Mouse (Mus musculus) embryo, embryonic 10.5 days (tissue): Measurements from ENCODE around the gene Phospho1.

Experiments
- DNase-seq: peaks from one replicate; pipeline ENCODE4 v3.0.0-alpha.2; 2015; ENCODE audit warnings: low spot score

The Phospho1 gene

DNA sequence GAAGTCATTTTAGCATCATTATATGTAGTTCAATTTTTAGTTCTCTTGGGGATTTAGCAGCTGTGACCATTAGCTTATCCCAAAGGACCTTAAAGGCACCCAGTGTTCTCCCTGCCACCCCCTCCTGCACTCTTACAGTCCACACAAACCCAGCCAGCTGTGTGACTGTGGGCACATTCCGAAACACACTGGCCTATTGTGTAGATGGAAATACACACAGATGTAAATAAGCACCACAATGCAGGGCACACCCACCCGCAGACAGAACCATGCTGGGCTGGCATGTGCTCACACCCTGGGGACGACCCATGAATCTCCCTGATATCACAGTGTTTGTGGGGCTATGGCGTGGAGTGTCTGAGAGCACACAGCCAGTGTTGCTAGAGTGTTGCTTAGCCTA is 12.1 kb upstream of the Phospho1 start:
- DNase-seq = no peak

DNA sequence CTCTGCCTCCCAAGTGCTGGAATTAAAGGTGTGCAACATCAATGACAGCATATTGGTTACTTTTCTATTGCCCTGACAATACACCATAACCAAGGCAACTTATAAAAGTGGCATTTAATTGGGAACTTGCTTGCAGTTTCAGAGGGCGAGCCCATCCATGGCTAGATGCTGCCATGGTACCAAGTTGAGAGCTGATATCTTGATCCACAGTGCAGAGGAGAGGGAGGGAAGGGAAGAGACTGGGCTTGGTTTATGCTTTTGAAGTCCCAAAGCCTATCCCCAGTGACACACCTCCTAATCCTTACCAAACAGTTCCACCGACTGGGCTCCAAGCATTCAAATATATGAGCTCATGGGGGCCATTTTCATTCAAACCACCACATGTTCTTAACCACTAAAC is 10.2 kb upstream of the Phospho1 start:
- DNase-seq = no peak

DNA sequence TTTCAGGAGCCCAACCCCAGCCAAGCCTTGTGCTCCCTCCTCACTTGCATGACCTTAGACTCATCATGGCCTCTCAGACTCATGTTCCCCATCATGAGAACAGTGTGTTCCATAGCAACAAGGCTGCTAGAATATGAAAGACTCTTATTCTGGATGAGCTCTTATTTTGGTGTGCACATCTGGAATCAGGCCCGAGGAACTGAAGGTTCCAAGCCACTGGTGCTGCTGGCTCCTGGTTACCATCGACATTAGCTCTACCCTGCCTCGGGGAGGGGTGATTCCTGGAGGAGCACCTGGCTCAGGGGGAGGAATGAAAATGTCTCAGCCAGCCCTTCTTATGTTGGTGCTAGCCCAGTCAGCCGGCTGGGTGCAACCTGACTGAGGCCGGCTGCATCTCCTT is 9.4 kb upstream of the Phospho1 start:
- no peak for DNase-seq

DNA sequence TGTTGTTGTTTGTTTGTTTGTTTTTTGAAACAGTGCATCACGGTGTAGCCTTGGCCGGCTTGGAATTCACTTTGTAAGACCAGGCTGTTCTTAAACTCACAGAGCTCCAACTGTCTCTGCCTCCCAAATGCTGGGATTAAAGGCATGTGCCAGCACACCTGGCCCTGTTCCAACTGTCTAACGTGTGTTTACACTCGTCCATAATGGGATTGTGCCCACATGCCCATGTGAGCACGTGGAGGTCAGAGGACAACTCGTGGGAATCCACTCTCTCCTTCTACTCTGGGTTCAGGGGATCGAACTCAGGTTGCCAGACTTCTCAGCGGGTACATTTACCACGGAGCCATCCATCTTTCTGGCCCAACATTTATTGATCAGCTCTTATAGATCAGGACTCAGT is 8.9 kb upstream of the Phospho1 start:
- no peak for DNase-seq

DNA sequence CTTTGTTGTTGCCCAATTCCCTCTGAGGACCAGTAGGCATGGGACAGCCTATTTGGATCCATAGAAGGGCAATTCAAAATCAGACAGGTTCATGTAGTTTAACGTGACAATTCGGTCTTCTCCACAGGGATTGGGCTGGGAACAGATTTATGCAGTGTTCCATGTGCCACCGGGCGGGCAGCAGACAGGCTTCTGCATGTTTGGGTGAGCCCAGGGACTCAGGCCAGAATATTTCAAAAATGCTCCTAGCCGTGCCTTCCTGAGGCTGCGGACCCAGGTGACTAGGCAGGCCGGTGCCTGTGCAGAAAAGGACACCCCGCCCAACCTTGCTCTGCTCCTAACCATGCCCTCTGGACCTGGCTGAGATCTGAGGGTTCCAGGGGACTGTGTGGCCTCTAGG is 5.2 kb upstream of the Phospho1 start:
- DNase-seq = no peak

DNA sequence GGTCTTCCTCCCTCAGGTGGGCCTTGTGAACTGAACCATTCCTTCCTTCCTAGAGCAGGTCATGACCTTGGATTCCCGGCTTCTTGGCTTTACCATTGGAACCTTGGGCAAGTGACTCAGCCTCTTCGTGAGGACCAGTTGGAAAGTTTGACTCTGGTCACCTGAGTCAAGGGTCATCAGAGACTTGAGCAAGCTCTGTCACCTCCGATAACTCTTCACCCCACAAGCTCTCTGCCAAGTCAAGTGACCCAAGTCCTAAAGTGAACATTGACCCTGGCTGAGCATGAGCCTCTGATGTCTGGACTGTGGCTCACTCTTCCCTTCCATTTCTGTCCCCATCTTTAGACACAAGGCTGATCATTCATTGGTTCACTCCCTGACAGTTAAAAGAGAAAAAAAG is 2.8 kb upstream of the Phospho1 start:
- no peak for DNase-seq

DNA sequence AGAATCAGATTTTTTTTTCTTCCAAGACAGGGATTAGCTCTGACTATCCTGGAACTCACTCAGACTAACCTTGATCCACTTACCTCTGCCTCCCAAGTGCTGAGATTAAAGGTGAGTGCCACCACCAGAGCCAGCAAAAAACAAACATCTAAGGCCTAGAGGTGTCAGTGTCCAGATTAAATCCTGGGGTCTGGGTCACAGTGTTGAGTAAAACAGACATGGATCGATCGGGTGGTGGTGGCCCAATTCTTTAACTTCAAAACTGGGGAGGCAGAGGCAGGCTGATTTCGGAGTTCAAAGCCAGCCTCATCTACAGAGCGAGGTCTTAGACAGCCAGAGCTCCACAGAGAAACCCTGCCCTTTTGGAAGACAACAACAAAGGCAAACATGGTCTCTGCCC is 1.9 kb upstream of the Phospho1 start:
- no peak for DNase-seq

DNA sequence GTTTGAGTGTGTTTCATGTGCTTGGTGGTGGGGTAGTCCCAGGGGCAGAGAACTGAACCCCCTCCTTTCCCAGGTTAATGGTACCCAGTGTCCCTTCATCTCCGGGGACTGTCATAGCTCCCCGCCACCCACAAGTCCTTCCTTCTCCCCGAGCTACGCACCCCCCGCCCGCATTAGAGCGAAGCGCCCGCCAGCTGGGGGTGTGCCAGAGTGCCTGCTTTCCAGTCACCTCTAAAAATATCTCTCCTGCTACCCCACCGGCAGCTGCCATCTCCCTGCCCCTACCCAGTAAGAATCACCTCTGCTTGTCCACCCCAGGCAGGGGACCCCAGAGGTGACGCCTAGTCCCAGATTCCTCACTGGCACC is 561 bp downstream of the Phospho1 start:
- DNase-seq = no peak

DNA sequence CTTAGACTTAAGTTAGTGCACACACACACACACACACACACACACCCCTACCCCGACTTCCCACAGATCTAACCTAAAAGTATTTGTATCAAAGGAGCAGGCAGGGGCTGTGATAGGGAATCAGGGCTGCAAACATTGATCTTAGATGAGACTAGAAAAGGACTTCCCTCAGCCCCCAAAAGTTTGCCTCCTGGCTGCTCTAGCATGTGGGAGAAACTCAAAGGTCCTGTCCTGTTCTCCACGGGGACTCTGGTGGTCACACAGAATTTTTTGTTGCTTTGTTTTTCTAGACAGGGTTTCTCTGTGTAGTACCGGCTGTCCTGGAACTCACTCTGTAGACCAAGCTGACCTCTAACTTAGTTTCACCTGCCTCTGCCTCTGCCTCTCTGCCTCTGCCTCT is 1.3 kb downstream of the Phospho1 start:
- DNase-seq = no peak

DNA sequence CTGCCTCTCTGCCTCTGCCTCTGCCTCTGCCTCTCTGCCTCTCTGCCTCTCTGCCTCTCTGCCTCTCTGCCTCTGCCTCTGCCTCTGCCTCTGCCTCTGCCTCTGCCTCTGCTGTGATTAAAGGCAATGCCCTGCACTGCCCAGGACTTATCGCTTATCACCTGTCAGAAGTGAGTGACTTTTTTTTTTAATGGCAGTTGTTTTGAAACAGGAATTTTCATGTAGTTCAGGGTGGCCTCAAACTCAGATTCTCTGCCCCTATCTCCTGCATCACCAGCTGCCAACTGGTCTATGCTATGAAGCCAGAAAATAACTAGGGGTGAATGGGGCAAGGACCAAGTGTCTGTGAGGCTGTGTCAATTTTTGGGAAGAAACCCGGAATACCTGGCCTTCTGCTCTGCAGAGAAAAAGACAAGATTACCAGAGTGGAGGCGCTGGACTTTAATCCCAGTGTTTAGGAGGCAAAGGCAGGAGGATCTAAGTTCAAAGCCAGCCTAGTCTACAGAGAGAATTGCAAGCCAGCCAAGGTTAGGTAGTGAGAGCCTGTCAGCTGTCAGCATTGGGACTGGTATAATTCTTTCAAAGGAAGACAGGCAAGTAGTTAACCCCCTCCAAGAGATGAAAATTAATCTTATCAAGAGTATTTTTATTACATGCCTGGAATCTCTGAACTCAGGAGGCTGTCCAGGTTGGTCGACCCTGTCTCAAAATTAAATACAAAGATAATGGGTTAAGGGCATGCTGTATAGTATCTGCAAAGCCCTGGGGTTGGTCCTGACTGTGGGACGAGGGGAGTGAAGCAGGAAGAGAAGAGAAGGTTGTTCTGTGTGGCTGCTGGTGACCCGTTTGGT is 2.2 kb downstream of the Phospho1 start:
- no peak for DNase-seq

DNA sequence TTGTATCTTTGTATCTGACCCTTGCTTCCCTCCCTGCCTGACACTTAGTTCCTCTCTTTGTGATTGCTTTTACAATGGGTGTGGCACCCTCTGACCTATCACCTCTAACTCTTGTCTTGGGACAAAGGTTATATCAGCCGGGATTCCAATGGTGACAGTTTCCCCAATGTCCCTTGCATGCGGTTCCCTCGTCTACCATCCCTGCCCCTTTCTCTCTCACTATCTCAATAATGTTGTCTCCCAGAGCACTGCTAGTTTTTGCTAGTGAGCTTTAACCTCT is 2.8 kb downstream of the Phospho1 start:
- DNase-seq = no peak

DNA sequence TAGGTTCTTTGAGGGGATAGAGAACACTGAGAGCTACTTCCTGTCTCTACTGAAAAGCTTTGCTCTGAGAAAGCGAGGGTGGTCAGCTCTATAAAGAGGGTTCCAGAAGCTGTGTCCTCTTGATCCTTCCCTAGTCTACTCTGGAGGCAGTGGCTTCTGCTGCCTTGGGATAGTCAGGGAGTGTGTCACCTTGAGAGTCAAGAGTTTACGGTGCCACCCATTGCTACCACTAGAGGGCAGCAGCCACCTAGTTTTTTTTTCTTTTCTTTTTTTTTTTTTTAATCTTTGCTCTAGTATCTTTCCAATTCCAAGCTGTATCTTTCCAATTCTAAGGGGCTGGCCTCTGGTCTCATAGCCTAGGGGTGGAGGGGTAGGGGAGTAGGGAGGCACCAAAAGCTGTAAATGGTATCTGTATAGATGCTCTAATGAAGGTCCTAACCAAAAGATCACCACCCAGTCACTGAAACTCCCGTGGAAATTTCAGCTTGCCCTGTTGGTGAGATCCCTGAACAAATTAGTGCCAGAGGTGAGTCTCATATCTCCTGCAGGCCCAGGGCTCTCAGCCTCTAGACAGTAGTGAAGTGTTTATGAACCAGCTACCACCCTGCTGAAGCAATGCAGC is 3.3 kb downstream of the Phospho1 start:
- peak; percentile 84 for DNase-seq

DNA sequence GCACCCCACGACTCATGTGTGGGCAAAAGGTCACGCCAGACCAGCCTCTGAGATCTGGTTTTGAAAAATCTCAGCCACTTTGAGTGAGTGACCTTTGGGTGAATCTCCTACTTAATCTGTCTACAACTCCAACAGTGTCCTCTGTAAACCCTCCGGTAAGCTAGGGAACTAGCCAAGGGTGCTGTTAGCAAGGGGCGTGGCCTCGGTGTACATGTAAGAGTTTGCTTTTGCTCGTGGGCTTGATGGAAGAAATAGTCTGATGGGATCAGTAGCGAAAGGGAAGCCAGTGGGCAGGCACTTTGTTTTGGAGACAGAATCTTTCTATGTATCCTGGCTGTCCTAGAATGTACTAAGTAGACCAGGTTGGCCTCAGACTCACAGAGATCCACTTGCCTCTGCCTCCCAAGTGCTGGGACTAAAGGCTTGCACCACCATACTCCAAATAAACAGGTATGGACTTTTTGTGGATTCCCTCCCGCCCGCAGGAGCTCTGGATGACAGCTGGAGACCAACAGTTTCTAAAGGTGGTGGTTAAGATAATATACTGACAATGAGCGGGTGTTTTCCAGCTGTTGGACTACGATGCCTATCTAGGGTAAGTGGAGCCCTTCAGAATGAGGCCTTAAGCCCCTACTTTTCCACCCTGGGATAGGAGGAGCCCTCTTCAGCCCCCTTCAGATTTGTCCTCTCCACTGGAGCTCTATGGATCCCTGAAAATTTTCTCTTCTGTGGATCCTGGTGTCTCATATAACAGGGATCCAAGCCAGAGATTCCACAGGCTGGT is 4.1 kb downstream of the Phospho1 start:
- no peak for DNase-seq

DNA sequence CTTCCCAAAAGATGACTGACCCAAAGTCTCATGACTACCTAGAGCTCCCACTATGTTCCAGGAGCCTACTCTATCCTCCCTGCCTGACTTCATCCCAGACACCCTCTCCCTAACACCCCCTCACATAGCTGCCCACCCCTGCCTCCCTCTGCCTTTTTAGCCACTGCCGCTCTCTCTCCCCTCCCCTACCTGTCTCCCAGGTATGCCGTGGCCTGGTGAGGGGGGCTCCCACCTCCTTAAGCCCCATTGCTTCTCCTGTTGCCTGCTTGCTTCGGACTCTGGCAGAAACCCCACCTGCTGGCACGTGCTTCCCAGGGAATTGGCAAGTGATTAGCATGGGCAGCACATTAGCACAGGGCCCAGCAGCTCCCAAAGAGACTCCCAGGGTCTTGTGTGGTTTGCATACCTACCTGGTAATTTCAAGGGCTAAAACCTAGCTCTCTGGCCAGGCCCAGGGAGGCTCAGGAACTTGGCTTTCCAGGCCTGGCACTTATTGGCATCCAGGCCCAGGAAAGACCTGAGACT is 5.3 kb downstream of the Phospho1 start:
- no peak for DNase-seq

DNA sequence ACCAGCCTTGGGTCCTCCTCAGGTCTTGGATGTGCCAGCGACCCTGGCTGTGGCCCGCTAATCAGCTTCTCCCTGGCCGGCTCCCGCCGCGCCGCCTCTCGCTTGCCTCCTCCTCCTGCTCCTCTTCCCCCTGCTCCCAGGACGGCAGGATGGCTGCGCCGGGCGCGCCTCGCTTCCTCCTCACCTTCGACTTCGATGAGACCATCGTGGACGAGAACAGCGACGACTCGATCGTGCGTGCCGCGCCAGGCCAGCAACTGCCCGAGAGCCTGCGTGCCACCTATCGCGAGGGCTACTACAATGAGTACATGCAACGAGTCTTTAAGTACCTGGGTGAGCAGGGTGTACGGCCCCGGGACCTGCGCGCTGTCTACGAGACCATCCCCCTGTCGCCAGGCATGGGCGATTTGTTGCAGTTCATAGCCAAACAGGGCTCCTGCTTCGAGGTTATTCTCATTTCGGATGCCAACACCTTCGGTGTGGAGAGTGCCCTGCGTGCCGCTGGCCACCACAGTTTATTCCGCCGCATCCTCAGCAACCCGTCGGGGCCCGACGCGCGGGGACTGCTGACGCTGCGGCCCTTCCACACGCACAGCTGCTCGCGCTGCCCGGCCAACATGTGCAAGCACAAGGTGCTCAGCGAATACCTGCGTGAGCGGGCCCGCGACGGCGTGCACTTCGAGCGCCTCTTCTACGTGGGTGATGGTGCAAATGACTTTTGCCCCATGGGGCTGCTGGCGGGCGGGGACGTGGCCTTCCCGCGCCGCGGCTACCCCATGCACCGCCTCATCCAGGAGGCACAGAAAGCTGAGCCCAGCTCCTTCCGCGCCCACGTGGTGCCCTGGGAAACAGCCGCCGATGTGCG is 6.3 kb downstream of the Phospho1 start:
- DNase-seq = no peak

DNA sequence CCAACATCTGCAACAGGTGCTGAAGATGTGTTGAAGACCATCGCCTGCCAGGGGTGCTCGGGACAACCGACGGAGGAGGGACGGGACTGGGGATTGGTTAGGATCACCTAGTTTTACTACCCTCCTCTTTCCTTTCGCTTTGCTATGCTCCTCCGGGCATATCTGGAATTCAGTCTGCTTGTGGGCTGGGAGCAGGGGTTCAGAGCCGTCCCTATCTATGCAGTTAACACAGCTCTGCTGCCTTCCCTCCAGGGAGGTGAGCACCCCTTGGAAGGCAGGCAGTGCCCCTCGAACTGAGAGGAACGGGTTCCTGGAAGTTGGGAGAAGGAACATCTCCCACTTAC is 6.9 kb downstream of the Phospho1 start:
- no peak for DNase-seq

DNA sequence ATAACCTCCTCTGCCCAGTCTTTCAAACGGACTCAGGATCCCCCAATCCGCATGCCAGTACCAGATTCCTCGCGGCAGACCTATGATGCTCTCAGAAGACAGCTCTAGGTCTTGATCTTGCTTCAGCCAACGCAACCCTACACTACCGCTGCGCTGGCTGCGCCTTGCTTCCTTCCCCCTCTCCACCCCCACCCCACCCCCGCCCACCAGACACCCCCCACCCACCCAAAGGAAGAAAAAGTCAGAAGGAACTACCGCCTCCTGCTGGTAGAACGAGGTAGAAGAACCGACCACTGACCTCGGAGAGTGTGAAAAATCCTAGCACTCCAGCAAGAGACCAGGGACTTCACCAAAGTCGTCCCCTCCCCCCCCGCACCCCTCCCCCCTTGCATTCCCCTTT is 7.3 kb downstream of the Phospho1 start:
- DNase-seq = peak; percentile 68

DNA sequence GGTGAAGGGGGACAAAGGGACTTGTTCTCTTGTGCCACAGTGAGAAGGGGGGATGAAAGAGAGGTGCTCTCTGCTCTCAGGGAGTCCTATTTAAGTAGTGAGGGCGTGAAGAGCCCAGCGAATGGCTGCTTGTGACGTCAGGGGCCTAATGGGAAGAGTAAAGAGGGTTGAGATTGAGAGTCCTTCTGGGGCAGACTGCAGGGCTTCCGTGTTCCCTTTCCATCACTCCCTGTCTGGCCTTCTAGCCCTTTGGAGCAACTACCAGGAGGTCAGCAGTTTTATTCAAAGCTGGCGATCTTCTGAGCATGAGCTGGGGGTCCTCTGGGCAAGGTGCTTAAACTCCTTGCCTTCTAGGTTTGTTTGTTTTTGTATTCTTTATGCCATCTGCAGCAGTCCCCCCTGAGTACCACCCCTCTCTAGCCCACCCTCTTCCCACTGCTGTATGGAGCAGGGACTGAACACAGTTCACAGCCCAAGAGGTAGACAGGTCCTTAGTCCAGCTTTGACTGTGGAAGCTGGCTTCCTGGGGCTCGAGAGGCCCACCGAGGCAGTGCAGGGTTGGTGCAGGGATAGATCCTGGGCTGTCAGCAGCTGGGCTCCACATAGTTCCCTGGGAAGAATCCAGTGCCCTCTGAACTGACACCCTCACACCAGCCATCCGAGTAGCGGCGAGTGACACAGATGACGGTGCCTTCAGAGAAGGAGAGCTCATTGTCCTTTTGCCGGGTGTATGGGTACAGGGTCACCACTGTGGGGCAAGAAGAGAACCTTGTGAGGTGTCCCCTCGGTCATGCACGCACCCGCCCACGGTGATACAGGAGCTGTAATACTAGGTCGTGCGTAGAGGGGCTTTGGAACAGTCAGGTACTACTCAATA is 8.1 kb downstream of the Phospho1 start:
- DNase-seq = no peak

DNA sequence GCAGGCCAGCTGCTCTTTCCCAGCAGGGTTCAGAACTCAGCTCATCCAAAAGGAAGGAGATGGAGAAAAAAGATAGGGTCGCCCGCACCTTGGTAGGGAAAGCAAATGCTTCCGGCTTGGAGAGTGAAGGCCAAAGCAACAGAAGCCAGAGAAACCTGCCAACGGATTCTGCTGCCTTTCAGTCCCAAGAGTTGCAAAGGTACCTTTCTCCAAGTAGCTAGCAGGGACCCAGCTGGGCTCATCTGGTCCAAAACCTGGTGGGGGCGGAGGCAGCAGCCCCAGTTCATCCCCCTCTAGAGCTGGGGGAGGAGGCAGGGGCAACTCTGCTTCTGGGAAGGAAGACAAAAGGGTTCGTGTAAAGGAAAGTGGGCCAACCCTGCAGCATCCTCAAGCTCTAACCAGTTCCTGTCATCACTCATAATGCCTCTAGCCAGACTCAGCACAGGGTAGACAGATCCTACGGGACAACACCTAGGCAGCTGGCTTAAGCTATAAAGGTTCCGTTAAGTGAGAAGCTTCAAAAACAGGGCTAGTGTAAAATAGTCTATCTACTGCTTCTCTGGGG is 8.8 kb downstream of the Phospho1 start:
- DNase-seq = no peak

DNA sequence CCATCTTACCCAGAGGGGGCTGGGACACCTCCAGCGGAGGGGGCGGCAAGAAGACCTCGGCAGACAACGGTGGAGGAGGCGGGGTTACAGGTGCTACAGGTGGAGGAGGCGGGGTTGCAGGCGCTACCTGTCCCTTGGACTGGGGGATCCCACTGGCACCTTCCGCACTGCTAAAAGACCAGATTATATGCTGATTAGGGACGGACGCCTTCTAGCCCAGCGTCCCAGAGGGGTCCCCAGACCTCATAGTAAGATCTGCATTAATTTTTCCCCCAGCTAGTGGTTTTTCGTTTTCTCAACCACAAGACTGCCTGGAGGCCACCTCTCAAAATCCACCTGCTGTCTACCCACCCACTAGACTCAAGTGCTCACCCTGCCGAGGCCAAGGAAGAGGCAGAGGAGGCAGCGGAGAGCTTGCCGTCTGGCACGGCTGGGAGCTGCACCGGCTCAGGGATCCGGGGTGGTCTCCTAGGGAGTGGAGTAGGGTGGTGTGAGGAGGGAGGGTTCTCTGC is 9.4 kb downstream of the Phospho1 start:
- no peak for DNase-seq
